Mouse (Mus musculus) liver, adult 2 months (tissue): Measurements from ENCODE around the gene Angptl2.

Experiments
- CTCF ChIP-seq: fragments of 200-500 bp; IDR thresholded peaks from 2 replicates; pipeline ENCODE4 v1.5.1; 2011; ENCODE audit warnings: low read depth, low read length, control low read depth
- POLR2A ChIP-seq: fragments of 200-500 bp; IDR thresholded peaks from 2 replicates; pipeline ENCODE4 v1.6.1; 2011; ENCODE audit warnings: low read length, control low read depth; ENCODE audit not compliant: insufficient read depth; ENCODE audit errors: extremely low read depth

- no peak for TF ChIP-seq POLR2A
- no peak for TF ChIP-seq CTCF
These were observed 64.7 kb downstream of the Angptl2 start for GRCm38 (mm10) chr2:33280525-33280924.
